Mouse (Mus musculus) layer of hippocampus, adult 2 months (tissue): ENCODE measurements at regions not wholly inside any gene's neighbourhood (a gene's known extent, or its start where the extent isn't known, plus 50 kb on each side); places are given as distances from the start of the nearest gene placed in this dataset.

ENCODE experiments used
- DNase-seq, 2 experiments: peaks; one replicate each; pipeline ENCODE4 v3.0.0; 2022; ENCODE audit warnings: low spot score in 2 of 2
- H3K27ac ChIP-seq: fragments of 200-600 bp; 2 replicates; pipeline ENCODE4 v1.8.1; 2022
- H3K4me3 ChIP-seq: fragments of 200-600 bp; 2 replicates; pipeline ENCODE4 v1.8.1; 2022; ENCODE audit warnings: mild to moderate bottlenecking
- CTCF ChIP-seq: fragments of 200-600 bp; conservative IDR thresholded peaks from 2 replicates; pipeline ENCODE4 v1.8.1; 2022; ENCODE audit warnings: antibody characterized with exemption, mild to moderate bottlenecking, moderate library complexity

GRCm38 (mm10) chr11:30372924-30373323 lies 98.7 kb downstream of the 4930505A04Rik start:
- DNase-seq, result no peak
- no peak for TF ChIP-seq CTCF
- H3K4me3 ChIP-seq, result no peak overlapping the region
- peak overlapping the region; percentile 73 for H3K27ac ChIP-seq

- no peak overlapping the region for H3K4me3 ChIP-seq
- peak in 1 of 2 experiments; percentile 9 for DNase-seq
- TF ChIP-seq CTCF, result no peak
- H3K27ac ChIP-seq, result peak overlapping the region; percentile 73
Observed at GRCm38 (mm10) chr11:30371963-30372362, 99.7 kb downstream of the 4930505A04Rik start.

GRCm38 (mm10) chr11:30369601-30370240 lies 101.7 kb upstream of the Sptbn1 start:
- TF ChIP-seq CTCF, result no peak
- Histone ChIP-seq H3K4me3 (no peak overlapping the region), H3K27ac (no peak overlapping the region)
- no peak for DNase-seq

- Histone ChIP-seq H3K27ac (peak overlapping the region; percentile 76), H3K4me3 (no peak overlapping the region)
- no peak for TF ChIP-seq CTCF
- peak; percentile 35 to 63 for DNase-seq
Observed at GRCm38 (mm10) chr11:30367373-30368225, 99.6 kb upstream of the Sptbn1 start.

- peak overlapping the region; percentile 25; the same call in 1 of the 2 replicates for H3K27ac ChIP-seq
- H3K4me3 ChIP-seq, result no peak overlapping the region
- TF ChIP-seq CTCF, result no peak
- DNase-seq, result no peak
Observed at GRCm38 (mm10) chr11:30366491-30366890, 98.5 kb upstream of the Sptbn1 start.

GRCm38 (mm10) chr11:30364993-30365392 lies 97.0 kb upstream of the Sptbn1 start:
- no peak for DNase-seq
- TF ChIP-seq CTCF, result no peak
- Histone ChIP-seq H3K4me3 (no peak overlapping the region), H3K27ac (no peak overlapping the region)

GRCm38 (mm10) chr11:30364591-30364990 lies 96.6 kb upstream of the Sptbn1 start:
- no peak for DNase-seq

DNA sequence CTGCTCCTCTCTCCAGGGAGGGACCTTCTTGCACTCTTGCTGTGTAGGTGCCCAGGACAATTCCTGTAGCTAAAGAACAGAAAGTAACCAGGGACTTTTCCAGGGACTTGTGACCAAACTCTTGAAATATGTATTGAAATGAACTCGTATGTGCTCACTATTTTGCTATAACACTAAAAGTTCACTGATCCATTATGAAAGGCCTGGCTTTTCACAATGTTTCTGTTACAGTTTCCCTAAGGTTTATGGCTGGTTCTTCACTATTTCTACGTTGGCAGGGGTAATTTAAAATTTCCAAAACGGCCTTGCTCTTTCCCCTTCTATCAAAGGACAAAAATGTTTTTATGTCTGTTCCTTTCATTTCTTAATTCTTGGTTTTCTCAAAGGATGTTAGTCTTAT lies 90.2 kb upstream of the Sptbn1 start:
- no peak overlapping the region for H3K4me3 ChIP-seq
- DNase-seq, result no peak
- no peak for TF ChIP-seq CTCF
- H3K27ac ChIP-seq, result no peak overlapping the region

More at GRCm38 (mm10) chr11:30364591-30364990, 96.6 kb upstream of the Sptbn1 start:
- H3K27ac ChIP-seq, result no peak overlapping the region
- no peak overlapping the region for H3K4me3 ChIP-seq
- TF ChIP-seq CTCF, result no peak

DNA sequence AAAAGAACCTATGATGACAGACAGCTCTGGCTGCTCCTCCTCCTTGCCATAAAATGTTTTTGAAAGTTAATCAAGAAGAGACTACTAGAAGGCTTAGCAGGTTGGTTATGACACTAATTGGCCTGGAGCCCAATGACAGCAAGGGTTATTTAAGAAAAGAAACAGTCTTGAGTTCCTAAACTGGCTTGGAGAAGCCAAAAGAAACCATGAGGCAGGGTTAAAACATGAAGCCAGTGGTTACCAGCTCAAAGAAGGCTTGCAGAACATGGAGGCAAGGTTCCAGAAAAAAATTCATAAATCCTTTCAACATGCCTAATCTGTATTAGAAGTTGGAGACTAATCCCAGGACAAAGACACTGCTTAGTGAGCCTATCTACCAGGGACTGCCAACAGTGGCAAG lies 87.4 kb upstream of the Sptbn1 start:
- TF ChIP-seq CTCF, result no peak
- DNase-seq, result no peak
- no peak overlapping the region for H3K4me3 ChIP-seq
- no peak overlapping the region for H3K27ac ChIP-seq

DNA sequence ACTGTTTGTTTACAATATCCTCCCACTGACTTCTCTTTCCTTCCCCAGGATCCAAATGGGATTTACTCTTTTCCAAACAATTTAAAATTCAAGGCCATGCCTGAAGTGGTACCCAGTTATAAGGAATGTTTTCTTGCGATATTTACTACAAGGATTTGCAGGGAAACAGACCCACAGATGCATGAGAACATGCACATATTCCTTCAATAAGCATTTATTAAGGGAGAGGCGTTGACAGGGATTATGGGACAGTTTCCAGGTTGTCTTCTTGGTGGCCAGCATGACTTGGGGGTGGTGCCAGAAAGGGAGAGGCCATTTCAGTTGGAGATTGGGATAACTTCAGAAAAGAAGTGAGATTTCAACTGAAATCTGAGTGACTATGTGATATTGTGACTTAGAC lies 58.4 kb upstream of the Sptbn1 start:
- DNase-seq, result no peak
- no peak for TF ChIP-seq CTCF
- Histone ChIP-seq H3K27ac (0 out of 2 replicates have a peak overlapping the region, but pooled peaks have one; percentile 18), H3K4me3 (no peak overlapping the region)
